Mouse (Mus musculus): ENCODE measurements around the gene Jade1. TPM values are rescaled to one million over a fixed set of nuclear protein-coding genes. Genes with fewer than 3 reads are reported as not detected.

The Jade1 gene
- polyA plus RNA-seq, 1 experiment from 2014 or later: 13.2 TPM

GRCm38 (mm10) chr3:41581436-41581835 is 25.9 kb downstream of the Jade1 start:
- H3K4me3 ChIP-seq: no peak overlapping the region
- H3K9ac ChIP-seq: no peak overlapping the region
- 33% methylated on average over 8 of the region's 8 CpGs for WGBS
- peaks cover 11% of the 10 kb centered on the region; the same call in 1 of the 2 replicates for H3K4me1 ChIP-seq
- H3K27ac ChIP-seq: no peak overlapping the region
- H3K4me2 ChIP-seq (replicated peaks): no peak overlapping the region
- H3K27me3 ChIP-seq: no peaks in the 10 kb centered on the region
- no peaks in the 10 kb centered on the region for H3K9me3 ChIP-seq
- H3K36me3 ChIP-seq: no peaks in the 10 kb centered on the region
- no peak for ATAC-seq (ENCODE audit: insufficient number of reproducible peaks, insufficient read depth, low FRiP score, low TSS enrichment)

GRCm38 (mm10) chr3:41582256-41582655 is 26.7 kb downstream of the Jade1 start:
- H3K36me3 ChIP-seq: no peaks in the 10 kb centered on the region
- no peak for ATAC-seq (ENCODE audit: insufficient number of reproducible peaks, insufficient read depth, low FRiP score, low TSS enrichment)
- H3K9ac ChIP-seq: no peak overlapping the region
- no peak overlapping the region for H3K27ac ChIP-seq
- 73% methylated on average over 7 of the region's 7 CpGs for WGBS
- peaks cover 11% of the 10 kb centered on the region; the same call in 1 of the 2 replicates for H3K4me1 ChIP-seq
- H3K4me3 ChIP-seq: no peak overlapping the region
- H3K27me3 ChIP-seq: no peaks in the 10 kb centered on the region
- no peak overlapping the region for H3K4me2 ChIP-seq (replicated peaks)
- no peaks in the 10 kb centered on the region for H3K9me3 ChIP-seq

GRCm38 (mm10) chr3:41583092-41583491 is 27.6 kb downstream of the Jade1 start:
- 92% methylated on average over 14 of the region's 14 CpGs for WGBS

GRCm38 (mm10) chr3:41583621-41584020 is 28.1 kb downstream of the Jade1 start:
- WGBS: 76% methylated on average over 4 of the region's 4 CpGs
- peaks cover 17% of the 10 kb centered on the region; the same call in 1 of the 2 replicates for H3K4me1 ChIP-seq

More at GRCm38 (mm10) chr3:41583092-41583491, 27.6 kb downstream of the Jade1 start:
- Histone ChIP-seq H3K9me3 (no peaks in the 10 kb centered on the region), H3K4me1 (peaks cover 17% of the 10 kb centered on the region; the same call in 1 of the 2 replicates), H3K4me2 (replicated peaks) (no peak overlapping the region), H3K27me3 (no peaks in the 10 kb centered on the region), H3K27ac (no peak overlapping the region), H3K36me3 (no peaks in the 10 kb centered on the region), H3K9ac (no peak overlapping the region), H3K4me3 (no peak overlapping the region)
- ATAC-seq (ENCODE audit: insufficient number of reproducible peaks, insufficient read depth, low FRiP score, low TSS enrichment): no peak

GRCm38 (mm10) chr3:41585548-41585947 is 30.0 kb downstream of the Jade1 start:
- Histone ChIP-seq H3K4me3 (no peak overlapping the region), H3K4me1 (peaks cover 16% of the 10 kb centered on the region; the same call in 1 of the 2 replicates), H3K4me2 (replicated peaks) (no peak overlapping the region), H3K36me3 (no peaks in the 10 kb centered on the region), H3K9ac (no peak overlapping the region), H3K27ac (no peak overlapping the region), H3K9me3 (no peaks in the 10 kb centered on the region), H3K27me3 (no peaks in the 10 kb centered on the region)
- 82% methylated on average over 5 of the region's 5 CpGs for WGBS
- ATAC-seq (ENCODE audit: insufficient number of reproducible peaks, insufficient read depth, low FRiP score, low TSS enrichment): no peak

More at GRCm38 (mm10) chr3:41583621-41584020, 28.1 kb downstream of the Jade1 start:
- ATAC-seq (ENCODE audit: insufficient number of reproducible peaks, insufficient read depth, low FRiP score, low TSS enrichment): no peak
- Histone ChIP-seq H3K4me2 (replicated peaks) (no peak overlapping the region), H3K27ac (no peak overlapping the region), H3K36me3 (no peaks in the 10 kb centered on the region), H3K4me3 (no peak overlapping the region), H3K9ac (no peak overlapping the region), H3K9me3 (no peaks in the 10 kb centered on the region), H3K27me3 (no peaks in the 10 kb centered on the region)

- ATAC-seq (ENCODE audit: insufficient number of reproducible peaks, insufficient read depth, low FRiP score, low TSS enrichment): no peak
- no peak overlapping the region for H3K9ac ChIP-seq
- no peaks in the 10 kb centered on the region for H3K27me3 ChIP-seq
- H3K27ac ChIP-seq: no peak overlapping the region
- 80% methylated on average over 6 of the region's 6 CpGs for WGBS
- no peak overlapping the region for H3K4me3 ChIP-seq
- no peak overlapping the region for H3K4me2 ChIP-seq (replicated peaks)
- no peaks in the 10 kb centered on the region for H3K9me3 ChIP-seq
- peaks cover 8% of the 10 kb centered on the region; the same call in 1 of the 2 replicates for H3K4me1 ChIP-seq
- no peaks in the 10 kb centered on the region for H3K36me3 ChIP-seq
These were observed 30.8 kb downstream of the Jade1 start for GRCm38 (mm10) chr3:41586330-41586729.

GRCm38 (mm10) chr3:41586917-41587316 is 31.4 kb downstream of the Jade1 start:
- no peak overlapping the region for H3K4me3 ChIP-seq
- H3K27ac ChIP-seq: no peak overlapping the region
- H3K4me1 ChIP-seq: peaks cover 6% of the 10 kb centered on the region; the same call in 1 of the 2 replicates
- H3K36me3 ChIP-seq: no peaks in the 10 kb centered on the region
- WGBS: 84% methylated on average over 7 of the region's 7 CpGs
- H3K27me3 ChIP-seq: no peaks in the 10 kb centered on the region
- no peaks in the 10 kb centered on the region for H3K9me3 ChIP-seq
- no peak overlapping the region for H3K4me2 ChIP-seq (replicated peaks)
- H3K9ac ChIP-seq: no peak overlapping the region
- ATAC-seq (ENCODE audit: insufficient number of reproducible peaks, insufficient read depth, low FRiP score, low TSS enrichment): no peak

GRCm38 (mm10) chr3:41587588-41587987 is 32.1 kb downstream of the Jade1 start:
- Histone ChIP-seq H3K9ac (no peak overlapping the region), H3K4me2 (replicated peaks) (no peak overlapping the region), H3K27ac (no peak overlapping the region), H3K9me3 (no peaks in the 10 kb centered on the region), H3K27me3 (no peaks in the 10 kb centered on the region), H3K4me1 (peaks cover 6% of the 10 kb centered on the region; the same call in 1 of the 2 replicates), H3K4me3 (no peak overlapping the region), H3K36me3 (no peaks in the 10 kb centered on the region)
- no peak for ATAC-seq (ENCODE audit: insufficient number of reproducible peaks, insufficient read depth, low FRiP score, low TSS enrichment)
- 59% methylated on average over 6 of the region's 6 CpGs for WGBS

GRCm38 (mm10) chr3:41588495-41588894 is 33.0 kb downstream of the Jade1 start:
- Histone ChIP-seq H3K4me2 (replicated peaks) (no peak overlapping the region), H3K9me3 (no peaks in the 10 kb centered on the region), H3K9ac (no peak overlapping the region), H3K4me1 (peaks cover 6% of the 10 kb centered on the region; the same call in 1 of the 2 replicates), H3K27ac (no peak overlapping the region), H3K27me3 (no peaks in the 10 kb centered on the region), H3K36me3 (no peaks in the 10 kb centered on the region), H3K4me3 (no peak overlapping the region)
- 82% methylated on average over 8 of the region's 8 CpGs for WGBS
- ATAC-seq (ENCODE audit: insufficient number of reproducible peaks, insufficient read depth, low FRiP score, low TSS enrichment): no peak

GRCm38 (mm10) chr3:41589246-41589914 is 33.8 kb downstream of the Jade1 start:
- Histone ChIP-seq H3K27ac (no peak overlapping the region), H3K4me3 (no peak overlapping the region), H3K9ac (no peak overlapping the region), H3K9me3 (no peaks in the 10 kb centered on the region), H3K27me3 (no peaks in the 10 kb centered on the region), H3K4me2 (replicated peaks) (no peak overlapping the region), H3K4me1 (peaks cover 6% of the 10 kb centered on the region; the same call in 1 of the 2 replicates), H3K36me3 (0 out of 2 replicates have a peak, but pooled peaks cover 7% of the 10 kb centered on the region)
- no peak for ATAC-seq (ENCODE audit: insufficient number of reproducible peaks, insufficient read depth, low FRiP score, low TSS enrichment)
- WGBS: 80% methylated on average over 19 of the region's 19 CpGs

GRCm38 (mm10) chr3:41589988-41590387 is 34.5 kb downstream of the Jade1 start:
- WGBS: 86% methylated on average over 4 of the region's 4 CpGs
- no peak overlapping the region for H3K4me3 ChIP-seq
- no peak overlapping the region for H3K4me2 ChIP-seq (replicated peaks)
- no peak overlapping the region for H3K27ac ChIP-seq
- H3K36me3 ChIP-seq: 0 out of 2 replicates have a peak, but pooled peaks cover 12% of the 10 kb centered on the region
- ATAC-seq (ENCODE audit: insufficient number of reproducible peaks, insufficient read depth, low FRiP score, low TSS enrichment): no peak
- H3K9me3 ChIP-seq: no peaks in the 10 kb centered on the region
- peaks cover 6% of the 10 kb centered on the region; the same call in 1 of the 2 replicates for H3K4me1 ChIP-seq
- no peaks in the 10 kb centered on the region for H3K27me3 ChIP-seq
- H3K9ac ChIP-seq: no peak overlapping the region
